Mouse (Mus musculus) naive thymus-derived CD4-positive, alpha-beta T cell, adult 2 months (primary cell): ENCODE results near the gene Rnf157.

ENCODE experiments used
- DNase-seq: peaks from one replicate; pipeline ENCODE4 v3.0.0-alpha.2; 2011; ENCODE audit warnings: low read depth

Rnf157 gene

DNA sequence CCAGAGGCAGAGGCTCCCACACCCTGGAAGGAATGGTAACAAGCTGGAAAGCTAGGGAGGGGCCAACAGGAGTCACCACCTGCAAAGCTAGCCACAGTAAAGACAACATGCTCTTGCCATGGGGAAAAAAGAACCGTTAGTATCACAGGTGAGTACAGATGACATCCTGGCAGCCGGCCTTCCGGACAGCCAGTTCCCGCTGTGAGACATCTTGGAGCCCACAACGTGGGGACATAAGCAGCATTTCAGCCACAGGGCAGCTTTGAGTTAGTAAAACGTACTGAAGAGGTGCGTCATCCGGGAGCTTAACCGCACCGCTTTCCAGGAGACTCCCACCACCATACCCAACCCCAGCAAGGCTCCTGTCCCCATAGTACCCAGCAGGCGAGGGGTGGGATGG lies 114.6 kb downstream of the Rnf157 start:
- DNase-seq, result no peak

GRCm38 (mm10) chr11:116297017-116297416 lies 115.8 kb downstream of the Rnf157 start:
- DNase-seq, result no peak

- DNase-seq, result no peak
These were observed 116.6 kb downstream of the Rnf157 start for GRCm38 (mm10) chr11:116296191-116296734.

GRCm38 (mm10) chr11:116294319-116294718 lies 118.5 kb downstream of the Rnf157 start:
- DNase-seq, result peak; percentile 71

DNA sequence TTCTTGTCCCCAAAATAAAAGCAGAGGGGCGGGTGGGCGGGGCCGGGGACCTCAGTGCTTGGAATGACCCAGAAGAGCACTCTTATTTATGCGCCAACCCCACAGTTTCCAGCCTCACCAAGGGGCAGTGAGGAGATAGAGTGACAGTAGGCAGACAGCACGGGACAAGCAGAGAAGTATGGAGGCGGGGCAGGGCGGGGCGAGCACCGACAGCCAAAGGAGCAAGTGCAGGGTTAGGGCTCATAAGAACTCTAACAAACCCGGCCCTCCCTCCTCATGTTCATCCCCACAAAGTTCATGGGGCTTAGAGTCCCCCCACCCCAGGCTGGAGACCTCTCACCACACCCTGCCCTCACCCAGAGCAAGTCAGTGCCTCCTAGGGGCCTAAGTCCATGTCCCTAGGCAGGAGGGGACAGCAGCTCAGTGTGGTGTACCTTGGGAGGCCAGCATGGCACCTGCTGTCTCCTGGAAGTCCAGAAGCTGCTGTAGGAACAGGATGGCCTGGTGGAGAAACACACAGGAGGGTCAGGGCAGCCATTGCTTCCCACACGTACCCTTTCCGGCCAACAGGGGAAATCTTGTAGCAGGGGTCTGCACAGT lies 119.2 kb downstream of the Rnf157 start:
- no peak for DNase-seq

GRCm38 (mm10) chr11:116292401-116292800 lies 120.4 kb downstream of the Rnf157 start:
- DNase-seq, result no peak

GRCm38 (mm10) chr11:116290556-116290955 lies 122.3 kb downstream of the Rnf157 start:
- no peak for DNase-seq

- DNase-seq, result no peak
These were observed 125.5 kb downstream of the Rnf157 start for GRCm38 (mm10) chr11:116287351-116287750.
